Mouse (Mus musculus) MEL (cell line): ENCODE data around the gene Ano8. TPM values are rescaled to one million over a fixed set of nuclear protein-coding genes. Genes with fewer than 3 reads are reported as not detected.

Experiments
- DNase-seq: peaks from one replicate; pipeline ENCODE4 v3.0.0; 2011; ENCODE audit warnings: low read depth, low spot score
- H3K27ac ChIP-seq: 2 replicates; pipeline ENCODE4 v1.5.1; 2012; ENCODE audit warnings: low read depth, mild to moderate bottlenecking, control low read depth, low read length, moderate library complexity; ENCODE audit not compliant: control insufficient read depth
- H3K27me3 ChIP-seq, 2 experiments: fragments of 150-350 bp in 1 of 2; sonication (generic) in 1 of 2; 2 replicates each; pipeline ENCODE4 v1.6.1; 2012; ENCODE audit warnings: low read length in 2 of 2, mild to moderate bottlenecking in 2 of 2, improper control_type of control experiment in 1 of 2, moderate library complexity in 1 of 2; ENCODE audit not compliant: insufficient read depth in 2 of 2, control insufficient read depth in 1 of 2
- H3K36me3 ChIP-seq, 2 experiments: 2 replicates each; pipeline ENCODE4 v1.6.1; 2012 to 2014; ENCODE audit warnings: low read length in 2 of 2, improper control_type of control experiment in 1 of 2, inconsistent platforms in 1 of 2, mild to moderate bottlenecking in 1 of 2; ENCODE audit not compliant: insufficient read depth in 2 of 2, control insufficient read depth in 1 of 2
- H3K4me1 ChIP-seq, 2 experiments: fragments of 150-350 bp in 1 of 2; sonication (generic) in 1 of 2; 2 replicates each; pipeline ENCODE4 v1.6.1; 2012; ENCODE audit warnings: low read length in 2 of 2, improper control_type of control experiment in 1 of 2, mild to moderate bottlenecking in 1 of 2; ENCODE audit not compliant: insufficient read depth in 2 of 2, control insufficient read depth in 1 of 2
- H3K4me3 ChIP-seq, 2 experiments: fragments of 150-350 bp in 1 of 2; sonication (generic) in 1 of 2; 2 replicates each; pipeline ENCODE4 v1.5.1; 2012; ENCODE audit warnings: low read depth in 2 of 2, low read length in 2 of 2, mild to moderate bottlenecking in 2 of 2, moderate library complexity in 2 of 2, control low read depth in 1 of 2, improper control_type of control experiment in 1 of 2; ENCODE audit not compliant: control insufficient read depth in 1 of 2, insufficient read depth in 1 of 2
- H3K79me2 ChIP-seq: 2 replicates; pipeline ENCODE4 v1.6.1; 2012; ENCODE audit warnings: mild to moderate bottlenecking, low read length, moderate library complexity; ENCODE audit not compliant: control insufficient read depth, poor library complexity, insufficient read depth
- H3K9ac ChIP-seq: 2 replicates; pipeline ENCODE4 v1.6.1; 2012; ENCODE audit warnings: low read depth, mild to moderate bottlenecking, control low read depth, low read length, moderate library complexity; ENCODE audit not compliant: control insufficient read depth, poor library complexity, severe bottlenecking
- H3K9me3 ChIP-seq: fragments of 150-350 bp; sonication (generic); replicated peaks from 2 replicates; pipeline ENCODE4 v1.6.1; 2012; ENCODE audit warnings: mild to moderate bottlenecking, low read length, improper control_type of control experiment, moderate library complexity; ENCODE audit not compliant: insufficient read depth
- CTCF ChIP-seq, 3 experiments: IDR thresholded peaks in 2 of 3; conservative IDR thresholded peaks in 1 of 3; 2 replicates each; pipeline ENCODE4 v1.5.1; 2011 to 2012; ENCODE audit warnings: low read length in 3 of 3, low read depth in 2 of 3, mild to moderate bottlenecking in 2 of 3, improper control_type of control experiment in 1 of 3, inconsistent platforms in 1 of 3, mixed read lengths in 1 of 3, moderate library complexity in 1 of 3; ENCODE audit not compliant: control insufficient read depth in 1 of 3, insufficient read depth in 1 of 3, poor library complexity in 1 of 3, severe bottlenecking in 1 of 3
- ELF1 ChIP-seq: IDR thresholded peaks from 2 replicates; pipeline ENCODE4 v1.6.1; 2014; ENCODE audit warnings: low read depth, mild to moderate bottlenecking, inconsistent platforms, low read length, improper control_type of control experiment, moderate library complexity
- EP300 ChIP-seq, 2 experiments: IDR thresholded peaks; 2 replicates each; pipeline ENCODE4 v1.6.1; 2011; ENCODE audit warnings: improper control_type of control experiment in 2 of 2, low read length in 2 of 2, low read depth in 1 of 2, mild to moderate bottlenecking in 1 of 2
- ETS1 ChIP-seq: IDR thresholded peaks from 2 replicates; pipeline ENCODE4 v1.6.1; 2012; ENCODE audit warnings: low read depth, mild to moderate bottlenecking, inconsistent platforms, low read length, improper control_type of control experiment, moderate library complexity
- GABPA ChIP-seq: IDR thresholded peaks from 2 replicates; pipeline ENCODE4 v1.6.1; 2012; ENCODE audit warnings: low read depth, mild to moderate bottlenecking, inconsistent platforms, low read length, improper control_type of control experiment, moderate library complexity
- HCFC1 ChIP-seq: IDR thresholded peaks from 2 replicates; pipeline ENCODE4 v1.6.1; 2012; ENCODE audit warnings: low read depth, mild to moderate bottlenecking, inconsistent platforms, low read length, improper control_type of control experiment, moderate library complexity
- JUND ChIP-seq: IDR thresholded peaks from 2 replicates; pipeline ENCODE4 v1.6.1; 2011; ENCODE audit warnings: low read depth, mild to moderate bottlenecking, improper control_type of control experiment, low read length
- KAT2A ChIP-seq: conservative IDR thresholded peaks from 2 replicates; pipeline ENCODE4 v1.6.1; 2012; ENCODE audit warnings: low read depth, low read length, improper control_type of control experiment, inconsistent platforms
- MAFK ChIP-seq: IDR thresholded peaks from 2 replicates; pipeline ENCODE4 v1.6.1; 2011; ENCODE audit warnings: low read depth, mild to moderate bottlenecking, low read length, improper control_type of control experiment, borderline replicate concordance
- MAX ChIP-seq: IDR thresholded peaks from 2 replicates; pipeline ENCODE4 v1.6.1; 2011; ENCODE audit warnings: low read length, improper control_type of control experiment
- MAZ ChIP-seq: IDR thresholded peaks from 2 replicates; pipeline ENCODE4 v1.6.1; 2012; ENCODE audit warnings: low read depth, mild to moderate bottlenecking, inconsistent platforms, low read length, improper control_type of control experiment
- MEF2A ChIP-seq: IDR thresholded peaks from 2 replicates; pipeline ENCODE4 v1.6.1; 2014; ENCODE audit warnings: low read depth, mild to moderate bottlenecking, inconsistent platforms, low read length, improper control_type of control experiment; ENCODE audit not compliant: poor library complexity, insufficient replicate concordance, severe bottlenecking; ENCODE audit errors: extremely low read depth
- MYB ChIP-seq: IDR thresholded peaks from 2 replicates; pipeline ENCODE4 v1.6.1; 2011; ENCODE audit warnings: mild to moderate bottlenecking, low read depth, low read length, improper control_type of control experiment
- NRF1 ChIP-seq: IDR thresholded peaks from 2 replicates; pipeline ENCODE4 v1.6.1; 2014; ENCODE audit warnings: low read depth, mild to moderate bottlenecking, inconsistent platforms, low read length, improper control_type of control experiment, moderate library complexity; ENCODE audit not compliant: poor library complexity, insufficient read depth, severe bottlenecking
- POLR2A ChIP-seq, 2 experiments: IDR thresholded peaks; 2 replicates each; pipeline ENCODE4 v1.6.1; 2011 to 2012; ENCODE audit warnings: low read length in 2 of 2, mild to moderate bottlenecking in 2 of 2, control low read depth in 1 of 2, improper control_type of control experiment in 1 of 2, low read depth in 1 of 2, moderate library complexity in 1 of 2; ENCODE audit not compliant: control insufficient read depth in 1 of 2, insufficient read depth in 1 of 2, poor library complexity in 1 of 2
- POLR2AphosphoS5 ChIP-seq: IDR thresholded peaks from 2 replicates; pipeline ENCODE4 v1.6.1; 2012; ENCODE audit warnings: low read depth, borderline replicate concordance, mild to moderate bottlenecking, inconsistent platforms, low read length, moderate library complexity, mixed read lengths
- RAD21 ChIP-seq: IDR thresholded peaks from 2 replicates; pipeline ENCODE4 v1.6.1; 2011; ENCODE audit warnings: mild to moderate bottlenecking, low read depth, low read length, improper control_type of control experiment
- RCOR1 ChIP-seq: IDR thresholded peaks from 2 replicates; pipeline ENCODE4 v1.6.1; 2012; ENCODE audit warnings: low read depth, mild to moderate bottlenecking, inconsistent platforms, low read length, improper control_type of control experiment
- SMC3 ChIP-seq: IDR thresholded peaks from 2 replicates; pipeline ENCODE4 v1.6.1; 2011; ENCODE audit warnings: low read depth, low read length, improper control_type of control experiment
- TAL1 ChIP-seq: IDR thresholded peaks from 2 replicates; pipeline ENCODE4 v1.6.1; 2012; ENCODE audit warnings: mild to moderate bottlenecking, inconsistent platforms, low read length, moderate library complexity, mixed read lengths
- TCF12 ChIP-seq: IDR thresholded peaks from 2 replicates; pipeline ENCODE4 v1.6.1; 2014; ENCODE audit warnings: low read depth, mild to moderate bottlenecking, inconsistent platforms, low read length, improper control_type of control experiment, moderate library complexity
- USF1 ChIP-seq: IDR thresholded peaks from 2 replicates; pipeline ENCODE4 v1.6.1; 2014; ENCODE audit warnings: low read depth, mild to moderate bottlenecking, inconsistent platforms, low read length, improper control_type of control experiment, moderate library complexity
- ZC3H11A ChIP-seq: IDR thresholded peaks from 2 replicates; pipeline ENCODE4 v1.6.1; 2012; ENCODE audit warnings: low read depth, mild to moderate bottlenecking, inconsistent platforms, low read length, improper control_type of control experiment
- ZKSCAN1 ChIP-seq: IDR thresholded peaks from 2 replicates; pipeline ENCODE4 v1.6.1; 2012; ENCODE audit warnings: low read depth, mild to moderate bottlenecking, inconsistent platforms, low read length, improper control_type of control experiment, moderate library complexity
- ZNF384 ChIP-seq: IDR thresholded peaks from 2 replicates; pipeline ENCODE4 v1.6.1; 2012; ENCODE audit warnings: low read depth, mild to moderate bottlenecking, inconsistent platforms, low read length, improper control_type of control experiment
- polyA plus RNA-seq, 2 experiments: library from polyadenylated mRNA; stranded (reverse) in 1 of 2; unstranded in 1 of 2; fragments of >175 nt in 1 of 2; fragments of >200 nt in 1 of 2; gene quantifications; 2 replicates each; pipeline versions ENCODE4 v1.2.1 to v1.2.4; 2012; ENCODE audit warnings: low replicate concordance in 2 of 2, low read depth in 1 of 2; ENCODE audit not compliant: insufficient read length in 2 of 2, insufficient read depth in 1 of 2, missing spikeins in 1 of 2
- total RNA-seq: library from RNA; depleted of rRNA; stranded (reverse); fragments of 300-350 nt; gene quantifications from 2 replicates; pipeline ENCODE4 v1.2.3, GENCODE M21; 2012

The Ano8 gene
- total and polyA plus RNA-seq, 3 experiments, result 3.9 to 4.8 TPM; not detected in 1

- Histone ChIP-seq H3K27me3 (peaks cover 0 to 1% of the 10 kb centered on the region in 2 experiments; a peak in 2 of 4 replicates), H3K9me3 (no peaks in the 10 kb centered on the region), H3K27ac (no peak overlapping the region), H3K9ac (no peak overlapping the region), H3K4me1 (no peaks in the 10 kb centered on the region), H3K79me2 (no peaks in the 10 kb centered on the region), H3K4me3 (no peak overlapping the region), H3K36me3 (no peaks in the 10 kb centered on the region)
- TF ChIP-seq MAZ (no peak), RCOR1 (no peak), POLR2A (IDR thresholded peaks at IDR 0.05; ENCODE audit: control insufficient read depth in 1 of 2, insufficient read depth in 1 of 2, low read depth in 1 of 2, low read length in 2 of 2, poor library complexity in 1 of 2) (no peak), ETS1 (no peak), NRF1 (no peak)
- DNase-seq, result no peak
Observed at GRCm38 (mm10) chr8:71451337-71451736, 34.4 kb downstream of the Ano8 start.

GRCm38 (mm10) chr8:71445096-71445495 is 40.7 kb downstream of the Ano8 start:
- Histone ChIP-seq H3K4me3 (no peak overlapping the region), H3K79me2 (no peaks in the 10 kb centered on the region), H3K4me1 (no peaks in the 10 kb centered on the region), H3K9ac (no peak overlapping the region), H3K27ac (no peak overlapping the region), H3K9me3 (no peaks in the 10 kb centered on the region), H3K36me3 (no peaks in the 10 kb centered on the region), H3K27me3 (peaks cover 0 to 10% of the 10 kb centered on the region in 2 experiments; a peak in 2 of 4 replicates)
- TF ChIP-seq POLR2AphosphoS5 (no peak), SMC3 (no peak), RAD21 (no peak), MAFK (no peak), MAX (no peak), NRF1 (no peak), ZNF384 (no peak), HCFC1 (no peak), GABPA (no peak), CTCF (IDR thresholded peaks at IDR 0.05 in 2 of 3, conservative IDR thresholded peaks at IDR 0.05 in 1 of 3; ENCODE audit: control insufficient read depth in 1 of 3, insufficient read depth in 1 of 3, low read depth in 2 of 3, low read length in 3 of 3, poor library complexity in 1 of 3, severe bottlenecking in 1 of 3) (no peak), ETS1 (no peak)
- no peak for DNase-seq

DNA sequence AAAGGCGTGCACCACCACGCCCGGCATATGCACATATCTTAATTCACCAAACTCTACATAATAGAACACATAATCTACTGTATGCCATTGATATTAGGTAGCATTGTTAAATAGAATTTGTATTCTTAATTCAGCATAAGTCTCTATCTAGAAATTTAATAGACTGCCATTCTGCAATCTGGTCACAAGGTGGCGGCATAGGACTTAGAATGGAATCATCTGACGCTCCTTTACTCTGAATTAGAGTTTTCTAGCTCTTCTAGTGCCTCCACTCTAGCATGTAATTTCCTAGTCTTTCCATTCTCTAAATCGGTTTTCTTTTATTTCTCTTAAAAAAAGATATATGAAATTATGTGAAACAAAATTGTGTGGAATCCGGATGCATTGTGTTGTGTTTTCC is 44.4 kb downstream of the Ano8 start:
- H3K9me3 ChIP-seq, result no peaks in the 10 kb centered on the region
- peaks cover 3 to 9% of the 10 kb centered on the region in 2 experiments; a peak in 3 of 4 replicates for H3K27me3 ChIP-seq
- no peaks in the 10 kb centered on the region for H3K36me3 ChIP-seq
- no peak overlapping the region for H3K9ac ChIP-seq
- H3K27ac ChIP-seq, result no peak overlapping the region
- no peak overlapping the region for H3K4me3 ChIP-seq
- peak; percentile 81 for DNase-seq
- no peaks in the 10 kb centered on the region for H3K4me1 ChIP-seq
- H3K79me2 ChIP-seq, result no peaks in the 10 kb centered on the region
- no peak for TF ChIP-seq NRF1
- TF ChIP-seq ZC3H11A, result peak; percentile 96
- no peak for TF ChIP-seq ZKSCAN1
- no peak for TF ChIP-seq MAZ
- TF ChIP-seq MEF2A, result no peak
- TF ChIP-seq JUND, result no peak
- TF ChIP-seq RAD21, result peak; percentile 99
- TF ChIP-seq MYB, result no peak
- TF ChIP-seq HCFC1, result no peak
- TF ChIP-seq ELF1, result no peak
- no peak for TF ChIP-seq KAT2A
- no peak for TF ChIP-seq EP300 (IDR thresholded peaks at IDR 0.05; ENCODE audit: low read depth in 1 of 2, low read length in 2 of 2)
- no peak for TF ChIP-seq TCF12
- TF ChIP-seq TAL1, result no peak
- no peak for TF ChIP-seq USF1
